Mouse (Mus musculus) layer of hippocampus, adult 2 months (tissue): Measurements from ENCODE around the gene Arhgdig. TPM values are rescaled to one million over a fixed set of nuclear protein-coding genes. Genes with fewer than 3 reads are reported as not detected.

Experiments
- DNase-seq, 2 experiments: peaks; one replicate each; pipeline ENCODE4 v3.0.0; 2022; ENCODE audit warnings: low spot score in 2 of 2
- H3K27ac ChIP-seq: fragments of 200-600 bp; 2 replicates; pipeline ENCODE4 v1.8.1; 2022
- H3K4me3 ChIP-seq: fragments of 200-600 bp; 2 replicates; pipeline ENCODE4 v1.8.1; 2022; ENCODE audit warnings: mild to moderate bottlenecking
- CTCF ChIP-seq: fragments of 200-600 bp; conservative IDR thresholded peaks from 2 replicates; pipeline ENCODE4 v1.8.1; 2022; ENCODE audit warnings: antibody characterized with exemption, mild to moderate bottlenecking, moderate library complexity
- long read RNA-seq, 2 experiments: library from polyadenylated mRNA; stranded (forward); transcript quantifications; one replicate each; pipeline ENCODE4 v2.0.0; 2021; ENCODE audit warnings: borderline mapping rate in 2 of 2
- total RNA-seq, 2 experiments: library from RNA; stranded (reverse); gene quantifications; 2 replicates each; pipeline ENCODE4 v1.2.3; 2021

The Arhgdig gene
- total RNA-seq: 10 to 100 TPM; 59.4 to 61.4 TPM
- long read RNA-seq, experiment 1, transcript Arhgdig-201 (6 exons, 1,032 nt): major isoform, 64 of 78 reads
- long read RNA-seq, experiment 1, partial matches to known transcripts: 7 of 78 reads
- long read RNA-seq, experiment 1, other reads (novel, unspliced or antisense): 6 of 78 reads
- long read RNA-seq, experiment 2, transcript Arhgdig-201 (6 exons, 1,032 nt): major isoform, 83 of 92 reads
- long read RNA-seq, experiment 2, partial matches to known transcripts: 1 of 92 reads
- long read RNA-seq, experiment 2, other reads (novel, unspliced or antisense): 6 of 92 reads

DNA sequence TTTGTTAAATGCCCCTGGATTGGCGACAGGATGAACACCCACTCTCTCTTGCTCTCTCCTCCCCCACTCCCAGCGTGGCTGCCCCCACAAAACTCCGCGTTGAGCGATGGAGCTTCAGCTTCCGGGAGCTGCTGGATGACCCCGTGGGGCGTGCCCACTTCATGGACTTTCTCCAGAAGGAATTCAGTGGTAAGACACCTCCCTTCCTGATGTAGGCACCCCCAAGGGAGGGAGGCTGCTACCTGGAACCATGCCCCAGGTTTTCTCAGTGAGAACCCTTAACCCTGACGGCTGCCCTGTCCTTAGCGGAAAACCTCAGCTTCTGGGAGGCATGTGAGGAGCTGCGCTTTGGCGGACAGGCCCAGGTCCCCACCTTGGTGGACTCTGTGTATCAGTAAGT is at the start of gene Arhgdig:
Arhgdig (minus strand) TSS at position 101 of the 400 bp plus-strand sequence.
- no peak for DNase-seq
- Histone ChIP-seq H3K27ac (no peak within 1 kb of the TSS), H3K4me3 (no peak within 1 kb of the TSS)
- no peak for TF ChIP-seq CTCF

DNA sequence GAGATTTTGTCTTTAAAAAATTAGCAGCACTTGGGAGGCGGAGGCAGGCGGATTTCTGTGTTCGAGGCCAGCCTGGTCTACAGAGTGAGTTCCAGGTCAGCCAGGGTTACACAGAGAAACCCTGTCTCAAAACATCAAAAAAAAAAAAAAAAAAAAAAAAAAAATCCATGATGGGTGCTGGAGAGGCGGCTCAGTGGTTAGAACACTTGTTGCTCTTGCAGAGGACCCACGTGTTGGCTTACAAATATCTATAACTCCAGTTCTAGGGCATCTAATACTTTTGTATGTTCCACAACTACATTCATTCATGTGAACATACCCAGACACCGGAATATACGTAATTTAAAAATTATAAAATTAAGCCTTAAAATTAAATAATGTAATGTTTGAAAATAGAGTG is 47.7 kb upstream of the Arhgdig start:
- TF ChIP-seq CTCF: no peak
- DNase-seq: no peak
- Histone ChIP-seq H3K27ac (no peak overlapping the region), H3K4me3 (no peak overlapping the region)

DNA sequence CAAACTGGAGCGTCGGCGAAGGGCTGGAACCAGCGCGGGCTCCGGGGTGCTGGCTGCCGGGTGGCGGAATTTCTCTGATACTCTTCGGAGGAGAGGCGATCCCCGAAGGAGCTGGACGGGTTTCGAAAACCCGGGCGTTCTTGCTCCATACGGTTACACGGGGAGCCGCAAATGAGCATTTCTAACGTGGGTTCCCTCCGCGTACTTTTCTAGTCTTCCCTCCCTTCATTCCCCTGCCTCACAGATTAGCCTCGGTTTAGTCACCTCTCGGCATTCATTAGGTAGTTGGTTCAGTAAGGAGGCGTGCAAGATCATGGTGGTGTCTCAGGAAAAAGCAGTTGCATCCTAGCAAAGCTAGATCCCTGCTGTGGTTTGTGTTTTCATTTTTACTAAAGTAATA is 45.8 kb upstream of the Arhgdig start:
- Histone ChIP-seq H3K4me3 (peak overlapping the region; percentile 66), H3K27ac (peak overlapping the region; percentile 98)
- DNase-seq: no peak
- no peak for TF ChIP-seq CTCF

DNA sequence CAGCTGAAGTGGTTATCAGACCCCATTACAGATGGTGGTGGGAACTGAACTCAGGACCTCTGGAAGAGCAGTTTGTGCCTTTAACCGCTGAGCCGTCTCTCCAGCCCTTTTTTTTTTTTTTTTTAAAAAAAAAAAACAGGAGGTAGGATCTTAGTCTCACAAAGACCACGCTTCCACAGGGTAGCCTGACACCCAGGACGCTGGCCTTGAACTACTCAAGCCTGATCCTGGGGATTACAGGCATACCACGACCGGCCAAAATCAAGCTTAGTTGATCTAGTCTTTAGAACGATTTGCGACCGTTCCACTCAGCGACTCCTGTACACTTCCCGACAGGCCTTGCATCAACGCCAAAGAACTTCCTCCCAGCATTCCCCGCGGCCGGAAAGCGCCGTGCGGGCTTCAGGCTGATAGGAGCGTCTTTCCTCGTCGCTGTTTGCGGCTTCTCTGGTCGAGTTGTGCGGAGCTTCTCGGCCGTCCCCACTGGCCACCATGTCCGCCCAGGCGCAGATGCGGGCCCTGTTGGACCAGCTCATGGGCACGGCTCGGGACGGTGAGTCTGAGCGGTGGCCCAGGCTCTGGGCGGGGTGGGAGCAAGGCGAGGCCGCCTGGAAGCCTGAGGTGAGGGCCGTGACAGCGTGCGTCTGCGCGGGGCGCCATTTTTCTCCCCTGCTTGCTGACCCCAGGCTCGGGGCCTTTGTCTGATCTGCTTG is 45.1 kb upstream of the Arhgdig start, which contains the start of gene Luc7l:
Luc7l (plus strand) TSS at position 358 of the 713 bp plus-strand sequence.
- Histone ChIP-seq H3K27ac (peak within 1 kb of the TSS; percentile 98), H3K4me3 (peak within 1 kb of the TSS; percentile 66)
- DNase-seq: peak; percentile 95
- no peak for TF ChIP-seq CTCF

DNA sequence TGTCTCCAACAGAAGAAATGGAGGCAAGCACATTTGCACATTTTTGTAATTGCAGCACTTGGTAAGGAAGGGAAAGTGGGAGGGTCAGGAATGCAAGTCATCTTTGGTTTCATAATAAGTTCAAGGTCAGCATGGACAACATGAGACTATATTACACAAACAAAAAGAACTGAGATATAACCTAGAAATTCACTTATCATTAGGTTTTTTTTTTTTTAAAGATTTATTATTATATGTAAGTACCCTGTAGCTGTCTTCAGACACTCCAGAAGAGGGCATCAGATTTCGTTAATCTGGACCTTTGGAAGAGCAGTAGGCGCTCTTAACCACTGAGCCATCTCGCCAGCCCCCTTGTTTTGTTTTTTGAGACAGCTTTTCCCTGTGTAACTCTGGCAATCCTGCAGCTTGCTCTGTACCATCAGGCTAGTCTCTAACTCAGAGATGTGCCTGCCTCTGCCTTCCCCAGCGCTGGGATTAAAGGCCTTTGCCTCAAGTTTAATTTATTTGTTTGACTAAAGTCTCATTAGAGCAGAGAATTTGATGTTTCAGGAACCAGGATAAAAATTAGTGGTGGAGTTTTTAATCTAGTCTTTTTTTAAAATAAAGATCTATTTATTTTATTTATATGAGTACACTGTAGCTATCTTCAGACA is 44.4 kb upstream of the Arhgdig start:
- Histone ChIP-seq H3K4me3 (peak overlapping the region; percentile 66), H3K27ac (peak overlapping the region; percentile 98)
- no peak for TF ChIP-seq CTCF
- DNase-seq: no peak

DNA sequence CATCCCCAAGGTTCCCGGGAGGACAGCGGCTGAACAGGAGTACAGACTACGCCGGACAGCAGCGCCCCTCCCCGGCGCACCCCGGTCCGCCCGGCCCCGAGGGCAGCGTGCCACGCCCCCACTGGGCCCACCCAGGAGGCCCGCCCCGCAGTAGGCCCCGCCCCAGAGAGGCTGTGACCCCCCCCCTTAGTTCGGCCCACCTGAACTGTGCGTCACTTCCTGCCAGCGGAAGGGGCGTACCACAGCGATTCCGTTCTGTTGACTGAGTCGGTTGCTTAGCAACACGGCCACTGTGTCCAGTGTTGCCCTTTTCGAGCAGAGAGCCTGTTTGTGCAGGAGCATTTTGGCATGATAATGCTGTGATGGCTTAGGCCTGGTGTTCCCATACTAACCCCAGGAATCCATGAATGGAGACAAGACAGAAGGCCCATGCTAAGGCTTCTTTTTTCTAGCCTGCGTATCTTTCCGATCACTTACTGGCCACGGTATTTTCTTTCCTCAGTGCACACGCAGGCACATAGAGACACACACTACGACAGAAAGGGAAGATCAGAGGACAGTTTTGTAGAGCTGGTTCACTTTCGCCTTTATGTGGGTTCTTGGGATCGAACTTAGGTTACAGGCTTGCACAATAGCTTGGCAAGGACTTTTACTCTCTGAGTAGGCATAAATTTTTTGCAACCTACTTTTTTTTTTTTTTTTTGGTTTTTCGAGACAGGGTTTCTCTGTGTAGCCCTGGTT is 36.7 kb upstream of the Arhgdig start, which contains the start of gene Fam234a:
Fam234a (minus strand) TSS at position 142 of the 741 bp plus-strand sequence.
- Histone ChIP-seq H3K27ac (peak within 1 kb of the TSS; percentile 95), H3K4me3 (peak within 1 kb of the TSS; percentile 89)
- DNase-seq: peak; percentile 90 to 93
- 0 out of 2 replicates have a peak, but pooled peaks have one; percentile 29 for TF ChIP-seq CTCF

DNA sequence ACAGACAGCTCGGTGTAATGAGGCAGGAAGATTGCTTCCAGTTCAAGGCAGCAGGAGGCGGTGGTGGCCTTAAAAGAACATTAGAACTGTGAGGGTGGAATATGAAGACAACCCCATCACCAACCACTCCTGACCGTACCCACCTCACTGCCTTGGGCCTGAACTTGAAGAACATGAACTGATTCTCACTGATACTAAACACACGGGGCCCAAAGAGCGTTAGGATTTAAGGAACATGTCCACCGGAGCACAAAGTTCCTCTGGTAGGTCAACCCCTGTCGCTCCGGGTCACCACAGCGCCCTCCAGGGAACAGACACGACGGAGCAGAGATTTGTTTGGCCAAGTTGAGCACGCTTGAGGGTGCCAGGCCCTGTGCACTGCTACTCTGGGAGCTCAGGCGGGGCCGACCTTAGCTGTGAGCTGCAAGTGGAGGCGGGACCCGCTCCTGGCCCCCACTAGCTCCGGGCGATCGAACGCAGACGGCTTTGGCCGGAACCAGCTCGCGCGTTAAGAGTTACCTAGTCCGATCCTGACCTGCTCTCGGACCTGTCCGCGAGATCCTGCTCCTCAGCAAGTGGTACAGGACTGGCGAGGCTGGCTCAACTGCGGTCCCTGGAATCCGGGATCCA is 36.0 kb upstream of the Arhgdig start:
- TF ChIP-seq CTCF: peak; percentile 64
- Histone ChIP-seq H3K4me3 (peak overlapping the region; percentile 89), H3K27ac (peak overlapping the region; percentile 95)
- peak; percentile 26 to 48 for DNase-seq

DNA sequence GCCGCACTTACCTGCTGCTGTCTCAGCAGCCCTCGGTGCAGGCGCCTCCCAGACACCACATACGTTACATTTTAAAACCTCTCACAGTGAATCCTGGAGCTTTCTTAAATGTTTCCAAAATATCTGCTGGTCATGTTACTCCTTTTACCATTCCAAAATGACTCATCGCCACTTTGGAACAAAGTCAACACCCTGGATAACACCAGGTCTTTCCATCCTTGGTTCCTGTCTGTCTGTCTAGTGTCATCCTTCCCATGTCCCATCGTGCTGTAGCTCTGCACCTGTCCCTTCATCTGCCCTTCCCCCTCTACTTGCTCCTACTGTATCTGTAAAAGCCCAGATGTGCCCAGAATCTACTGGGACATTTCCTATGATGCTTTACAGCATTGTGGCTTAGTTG is 33.4 kb upstream of the Arhgdig start:
- no peak for TF ChIP-seq CTCF
- peak overlapping the region; percentile 30; the same call in 1 of the 2 replicates for H3K27ac ChIP-seq
- no peak overlapping the region for H3K4me3 ChIP-seq
- no peak for DNase-seq

DNA sequence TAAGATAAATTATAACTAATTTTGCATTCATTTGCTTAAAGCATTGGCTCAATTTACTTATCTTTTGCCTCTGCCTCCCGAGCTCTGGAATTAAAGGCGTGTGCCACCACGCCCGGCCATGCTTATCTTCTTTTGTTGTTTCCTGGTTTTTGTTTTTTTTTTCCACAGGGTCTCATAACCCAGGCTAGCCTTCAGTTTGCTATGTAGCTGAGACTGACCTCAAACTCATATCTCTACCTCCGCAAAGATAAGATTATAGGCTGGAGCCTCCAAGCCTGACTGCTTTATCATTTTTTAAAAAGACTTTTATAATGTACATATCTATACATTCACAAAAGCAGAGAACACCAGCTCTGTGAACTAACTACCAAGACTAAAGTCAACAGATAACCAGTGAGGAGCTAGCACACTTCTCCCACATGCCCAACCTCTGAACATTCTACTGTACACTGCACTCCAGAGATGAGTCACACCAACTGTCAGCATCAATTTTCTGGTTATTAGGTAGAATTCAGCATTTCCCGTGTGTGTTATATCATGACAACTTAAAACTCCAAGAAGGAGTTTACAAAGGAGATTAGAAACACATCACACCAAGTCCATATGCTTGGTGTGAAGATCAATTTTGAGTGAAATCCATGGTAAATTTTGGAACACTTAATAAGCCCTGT is 32.7 kb upstream of the Arhgdig start:
- no peak for DNase-seq
- H3K4me3 ChIP-seq: no peak overlapping the region
- no peak for TF ChIP-seq CTCF
- H3K27ac ChIP-seq: peak overlapping the region; percentile 30; the same call in 1 of the 2 replicates

DNA sequence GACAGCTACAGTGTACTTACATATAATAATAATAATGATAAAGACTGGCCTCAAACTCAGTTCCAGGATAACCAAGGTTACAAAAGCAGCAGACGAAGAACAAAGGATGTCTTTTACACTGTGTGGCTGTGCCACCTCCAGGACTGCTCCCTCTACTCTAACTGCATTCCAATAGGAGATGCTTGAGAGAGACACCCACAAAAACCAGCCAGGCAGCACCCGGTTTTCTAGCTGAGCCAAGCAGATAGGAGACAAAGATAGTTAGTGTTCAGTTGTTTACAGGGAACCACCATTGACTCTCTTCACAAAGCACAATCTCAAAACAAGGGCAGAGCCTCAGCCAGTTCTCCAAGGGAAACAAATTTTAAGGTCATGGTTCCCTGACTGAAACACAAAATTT is 32.0 kb upstream of the Arhgdig start:
- no peak for TF ChIP-seq CTCF
- H3K27ac ChIP-seq: peak overlapping the region; percentile 30; the same call in 1 of the 2 replicates
- peak in 1 of 2 experiments; percentile 12 for DNase-seq

DNA sequence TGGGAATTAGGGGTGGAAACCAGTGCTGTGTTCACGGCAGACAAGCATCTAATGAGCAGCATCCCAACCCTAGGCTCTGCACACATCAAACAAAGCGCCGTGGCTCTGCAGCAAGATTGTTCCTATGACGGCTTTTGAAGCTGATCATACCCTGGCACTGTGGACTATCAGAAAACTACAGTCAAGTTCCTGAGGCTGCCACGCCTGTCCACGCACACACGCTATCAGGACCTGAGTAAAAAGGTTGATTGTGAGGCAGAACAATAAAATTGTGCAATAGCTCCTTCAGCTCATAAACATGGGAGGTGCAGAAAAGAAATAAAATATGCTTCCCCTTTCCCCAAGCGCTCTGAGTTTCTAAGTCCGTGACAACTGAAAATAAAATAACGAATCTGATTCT is 30.1 kb upstream of the Arhgdig start:
- DNase-seq: no peak
- H3K4me3 ChIP-seq: no peak overlapping the region
- TF ChIP-seq CTCF: no peak
- H3K27ac ChIP-seq: 0 out of 2 replicates have a peak overlapping the region, but pooled peaks have one; percentile 18

More for the DNA sequence above, 32.0 kb upstream of the Arhgdig start:
- H3K4me3 ChIP-seq: no peak overlapping the region
